Mouse (Mus musculus): ENCODE measurements around the gene Vmn1r35. TPM values are rescaled to one million over a fixed set of nuclear protein-coding genes. Genes with fewer than 3 reads are reported as not detected.
"Not testable (repeated sequence)": the region's sequence is repeated elsewhere in the genome, so short reads cannot be mapped to it uniquely, and the experiment has no call there.

Gene Vmn1r35
- total RNA-seq (2014; rRNA removed) = not detected in 2 replicates
- not detected in 2 replicates for polyA plus RNA-seq (2015; fragmentation: Nextera tagmentation; extraction: Ambion mirVana)

DNA sequence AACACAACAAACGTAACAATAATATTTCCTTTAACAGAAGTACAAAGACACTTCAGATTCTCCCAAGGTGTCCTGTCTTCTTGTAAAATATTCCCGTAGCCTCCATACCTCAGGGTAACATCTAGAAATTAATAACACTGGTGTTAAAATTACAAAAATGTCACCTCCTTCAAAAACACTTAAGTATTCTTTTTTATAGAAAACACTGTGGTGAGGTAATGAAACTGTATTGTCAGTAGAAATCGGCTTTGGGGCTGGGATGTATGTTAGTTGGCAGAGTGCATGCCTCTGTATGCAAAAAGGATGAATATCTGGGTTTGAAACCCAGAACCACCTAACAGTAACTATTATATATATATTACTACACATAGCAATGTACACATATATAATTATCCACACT is at the start of gene Vmn1r35:
Vmn1r35 (minus strand) TSS at position 101 of the 400 bp plus-strand sequence.
- Histone ChIP-seq H3K9ac (replicated peaks; ENCODE audit: low read length) (no peak within 1 kb of the TSS), H3K27ac (no peak within 1 kb of the TSS), H3K4me1 (ENCODE audit: insufficient read depth, low read length) (no peaks in the 10 kb centered on the region), H3K27me3 (ENCODE audit: insufficient read depth, low read length) (no peaks in the 10 kb centered on the region), H3K4me2 (ENCODE audit: low read depth, low read length) (no peak within 1 kb of the TSS), H3K9me3 (ENCODE audit: low read length) (no peaks in the 10 kb centered on the region), H3K4me3 (ENCODE audit: low read length) (no peak within 1 kb of the TSS), H3K36me3 (ENCODE audit: insufficient read depth, low read length) (no peaks in the 10 kb centered on the region)
- DNase-seq (ENCODE audit: low spot score) (no peak), ATAC-seq (no peak)
- TF ChIP-seq CTCF (IDR thresholded peaks at IDR 0.05; ENCODE audit: low read depth) = no peak
- WGBS = 87% methylated on average over 3 of the region's 3 CpGs

DNA sequence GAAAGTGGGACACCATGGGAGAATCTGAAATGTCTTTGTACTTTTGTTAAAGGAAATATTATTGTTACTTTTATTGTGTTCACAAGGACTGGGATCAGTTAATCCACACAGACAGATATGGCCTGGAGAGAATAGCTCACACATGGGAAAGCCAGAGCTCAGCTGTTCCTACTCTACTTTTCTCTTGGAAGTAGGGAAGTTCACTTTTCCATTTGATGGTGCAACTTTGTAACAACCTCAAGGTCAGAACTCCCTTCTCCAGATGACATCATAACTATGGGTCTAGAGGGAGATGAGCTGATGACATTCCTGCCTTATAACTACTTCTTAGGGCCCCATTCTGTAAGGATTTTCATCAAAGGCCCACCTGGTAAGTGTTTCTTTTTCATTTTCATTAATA is 43.4 kb upstream of the Vmn1r35 start, which contains the start of gene Vmn1r37:
Vmn1r37 (plus strand) TSS at position 301 of the 400 bp plus-strand sequence.
- H3K27me3 ChIP-seq (ENCODE audit: insufficient read depth, low read length); H3K4me2 ChIP-seq (ENCODE audit: low read depth, low read length); DNase-seq (ENCODE audit: low spot score); H3K36me3 ChIP-seq (ENCODE audit: insufficient read depth, low read length); H3K4me1 ChIP-seq (ENCODE audit: insufficient read depth, low read length); H3K9me3 ChIP-seq (ENCODE audit: low read length); H3K4me3 ChIP-seq (ENCODE audit: low read length); H3K9ac ChIP-seq (replicated peaks; ENCODE audit: low read length); ATAC-seq; H3K27ac ChIP-seq: not testable (repeated sequence)

DNA sequence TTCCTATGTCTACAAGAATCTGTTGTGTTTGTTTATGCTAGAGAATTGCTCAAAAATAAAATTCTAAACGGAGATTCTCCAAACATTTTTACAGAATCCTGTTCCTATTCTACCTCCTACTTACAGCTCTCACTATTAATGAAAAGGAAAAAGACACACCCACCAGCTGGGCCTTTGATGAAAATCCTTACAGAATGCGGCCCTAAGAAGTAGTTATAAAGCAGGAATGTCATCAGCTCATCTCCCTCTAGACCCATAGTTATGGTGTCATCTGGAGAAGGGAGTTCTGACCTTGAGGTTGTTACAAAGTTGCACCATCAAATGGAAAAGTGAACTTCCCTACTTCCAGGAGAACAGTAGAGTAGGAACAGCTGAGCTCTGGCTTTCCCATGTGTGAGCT is 33.4 kb upstream of the Vmn1r35 start, which contains the start of gene Vmn1r36:
Vmn1r36 (minus strand) TSS at position 101 of the 400 bp plus-strand sequence.
- not testable (repeated sequence) for H3K4me2 ChIP-seq (ENCODE audit: low read depth, low read length); DNase-seq (ENCODE audit: low spot score); H3K27ac ChIP-seq; H3K9ac ChIP-seq (replicated peaks; ENCODE audit: low read length); ATAC-seq; H3K4me1 ChIP-seq (ENCODE audit: insufficient read depth, low read length); H3K36me3 ChIP-seq (ENCODE audit: insufficient read depth, low read length); H3K9me3 ChIP-seq (ENCODE audit: low read length); H3K4me3 ChIP-seq (ENCODE audit: low read length); H3K27me3 ChIP-seq (ENCODE audit: insufficient read depth, low read length)
- 80% methylated on average over 2 of the region's 2 CpGs for WGBS

DNA sequence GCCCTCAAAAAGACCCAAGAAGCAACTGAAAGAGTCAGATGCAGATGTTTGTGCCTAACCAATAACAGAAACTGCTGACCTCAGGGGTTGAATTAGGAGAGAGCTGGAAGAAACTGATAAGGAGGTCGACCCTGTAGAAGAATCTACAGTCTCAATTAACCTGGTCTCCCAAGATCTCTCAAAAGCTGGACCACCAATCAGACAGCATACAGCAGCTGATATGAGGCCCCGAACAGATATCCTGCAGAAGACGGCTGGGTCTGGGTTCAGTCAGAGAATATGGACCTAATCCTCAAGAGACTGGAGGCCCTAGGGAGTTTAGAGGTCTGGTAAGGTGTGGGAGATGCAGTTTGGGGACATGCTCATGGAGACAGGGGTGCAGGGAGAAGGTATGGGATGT is 28.1 kb upstream of the Vmn1r35 start:
- no peaks in the 10 kb centered on the region for H3K9me3 ChIP-seq (ENCODE audit: low read length)
- ATAC-seq (no peak), DNase-seq (ENCODE audit: low spot score) (no peak)
- H3K4me2 ChIP-seq (ENCODE audit: low read depth, low read length) = no peak overlapping the region
- no peaks in the 10 kb centered on the region for H3K4me1 ChIP-seq (ENCODE audit: insufficient read depth, low read length)
- TF ChIP-seq CTCF (IDR thresholded peaks at IDR 0.05; ENCODE audit: low read depth) = no peak
- WGBS = 84% methylated on average over 3 of the region's 3 CpGs
- H3K4me3 ChIP-seq (ENCODE audit: low read length) = no peak overlapping the region
- H3K27ac ChIP-seq = no peak overlapping the region
- no peaks in the 10 kb centered on the region for H3K36me3 ChIP-seq (ENCODE audit: insufficient read depth, low read length)
- H3K9ac ChIP-seq (replicated peaks; ENCODE audit: low read length) = no peak overlapping the region
- H3K27me3 ChIP-seq (ENCODE audit: insufficient read depth, low read length) = no peaks in the 10 kb centered on the region

DNA sequence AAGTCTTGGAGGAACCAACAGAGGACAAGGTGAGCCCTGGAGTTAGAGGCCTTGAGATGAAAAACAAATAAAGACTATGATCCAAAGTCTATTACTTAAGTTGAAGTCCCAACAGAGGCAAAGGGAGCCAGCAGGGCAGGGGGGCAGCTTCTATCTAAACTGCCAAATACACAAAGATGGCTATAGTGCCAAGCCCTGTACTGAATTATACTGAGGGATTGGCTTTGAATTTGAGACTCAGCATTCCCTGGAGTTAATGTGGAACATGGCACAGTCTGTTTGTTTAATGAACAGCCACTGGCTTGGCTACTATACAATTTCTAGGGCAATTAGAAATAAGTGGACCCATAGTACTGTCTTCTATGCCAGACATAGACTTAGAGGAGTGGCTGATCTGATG is 23.2 kb upstream of the Vmn1r35 start:
- DNase-seq (ENCODE audit: low spot score) = no peak
- ATAC-seq = no peak
- H3K27ac ChIP-seq = no peak overlapping the region
- H3K9me3 ChIP-seq (ENCODE audit: low read length) = no peaks in the 10 kb centered on the region
- H3K4me3 ChIP-seq (ENCODE audit: low read length) = no peak overlapping the region
- no peak overlapping the region for H3K9ac ChIP-seq (replicated peaks; ENCODE audit: low read length)
- H3K27me3 ChIP-seq (ENCODE audit: insufficient read depth, low read length) = no peaks in the 10 kb centered on the region
- TF ChIP-seq CTCF (IDR thresholded peaks at IDR 0.05; ENCODE audit: low read depth) = no peak
- no peak overlapping the region for H3K4me2 ChIP-seq (ENCODE audit: low read depth, low read length)
- no peaks in the 10 kb centered on the region for H3K36me3 ChIP-seq (ENCODE audit: insufficient read depth, low read length)
- H3K4me1 ChIP-seq (ENCODE audit: insufficient read depth, low read length) = no peaks in the 10 kb centered on the region

DNA sequence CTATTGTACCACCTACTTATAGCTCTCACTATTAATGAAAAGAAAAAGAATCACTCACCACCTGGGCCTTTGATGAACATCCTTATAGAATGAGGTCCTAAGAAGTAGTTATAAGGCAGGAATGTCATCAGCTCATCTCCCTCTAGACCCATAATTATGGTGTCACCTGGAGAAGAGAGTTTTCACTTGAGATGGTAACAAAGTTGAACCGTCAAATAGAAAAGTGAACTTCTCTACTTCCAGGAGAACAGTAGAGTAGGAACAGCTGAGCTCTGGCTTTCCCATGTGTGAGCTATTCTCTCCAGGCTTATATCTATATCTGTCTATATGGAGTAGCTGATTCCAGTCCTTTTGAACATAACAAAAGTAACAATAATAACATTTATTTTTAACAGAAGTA is 41.9 kb downstream of the Vmn1r35 start, which contains the start of gene Vmn1r34:
Vmn1r34 (minus strand) TSS at position 101 of the 400 bp plus-strand sequence.
- Histone ChIP-seq H3K9me3 (ENCODE audit: low read length) (no peaks in the 10 kb centered on the region), H3K9ac (replicated peaks; ENCODE audit: low read length) (no peak within 1 kb of the TSS), H3K27me3 (ENCODE audit: insufficient read depth, low read length) (no peaks in the 10 kb centered on the region), H3K4me3 (ENCODE audit: low read length) (no peak within 1 kb of the TSS), H3K27ac (no peak within 1 kb of the TSS), H3K4me2 (ENCODE audit: low read depth, low read length) (no peak within 1 kb of the TSS), H3K4me1 (ENCODE audit: insufficient read depth, low read length) (no peaks in the 10 kb centered on the region), H3K36me3 (ENCODE audit: insufficient read depth, low read length) (no peaks in the 10 kb centered on the region)
- no peak for TF ChIP-seq CTCF (IDR thresholded peaks at IDR 0.05; ENCODE audit: low read depth)
- no peak for DNase-seq (ENCODE audit: low spot score)
- WGBS = 93% methylated on average over 1 of the region's 1 CpGs
- ATAC-seq = no peak

Other genes with a start within 250 kb of the Vmn1r35 start
- gene Mad2l1, start 150.5 kb downstream of the Vmn1r35 start, total RNA-seq (2014; rRNA removed) = 8.6 and 9.0 TPM in 2 replicates
- gene Mad2l1, start 150.5 kb downstream of the Vmn1r35 start, polyA plus RNA-seq (2015; fragmentation: Nextera tagmentation; extraction: Ambion mirVana) = 23.3 and 24.6 TPM in 2 replicates
- 0.16 TPM in 1 of 2 replicates, not detected in the other for gene Vmn1r32, start 125.8 kb downstream of the Vmn1r35 start, total RNA-seq (2014; rRNA removed)
- 0.06 TPM in 1 of 2 replicates, not detected in the other for gene Vmn1r32, start 125.8 kb downstream of the Vmn1r35 start, polyA plus RNA-seq (2015; fragmentation: Nextera tagmentation; extraction: Ambion mirVana)
- not detected in 2 replicates for gene Vmn1r33, start 67.6 kb downstream of the Vmn1r35 start, total RNA-seq (2014; rRNA removed)
- not detected in 2 replicates for gene Vmn1r33, start 67.6 kb downstream of the Vmn1r35 start, polyA plus RNA-seq (2015; fragmentation: Nextera tagmentation; extraction: Ambion mirVana)
- not detected in 2 replicates for gene Vmn1r34, start 42.0 kb downstream of the Vmn1r35 start, total RNA-seq (2014; rRNA removed)
- gene Vmn1r34, start 42.0 kb downstream of the Vmn1r35 start, polyA plus RNA-seq (2015; fragmentation: Nextera tagmentation; extraction: Ambion mirVana) = not detected in 2 replicates
- not detected in 2 replicates for gene Vmn1r36, start 33.3 kb upstream of the Vmn1r35 start, total RNA-seq (2014; rRNA removed)
- not detected in 2 replicates for gene Vmn1r36, start 33.3 kb upstream of the Vmn1r35 start, polyA plus RNA-seq (2015; fragmentation: Nextera tagmentation; extraction: Ambion mirVana)
- gene Vmn1r37, start 43.5 kb upstream of the Vmn1r35 start, total RNA-seq (2014; rRNA removed) = 0.37 TPM in 1 of 2 replicates, not detected in the other
- 0.18 TPM in 1 of 2 replicates, not detected in the other for gene Vmn1r37, start 43.5 kb upstream of the Vmn1r35 start, polyA plus RNA-seq (2015; fragmentation: Nextera tagmentation; extraction: Ambion mirVana)
- not detected in 2 replicates for gene Vmn1r38, start 96.7 kb upstream of the Vmn1r35 start, total RNA-seq (2014; rRNA removed)
- not detected in 2 replicates for gene Vmn1r38, start 96.7 kb upstream of the Vmn1r35 start, polyA plus RNA-seq (2015; fragmentation: Nextera tagmentation; extraction: Ambion mirVana)
- 0.11 TPM in 1 of 2 replicates, not detected in the other for gene Vmn1r39, start 124.7 kb upstream of the Vmn1r35 start, total RNA-seq (2014; rRNA removed)
- not detected in 2 replicates for gene Vmn1r39, start 124.7 kb upstream of the Vmn1r35 start, polyA plus RNA-seq (2015; fragmentation: Nextera tagmentation; extraction: Ambion mirVana)
- gene Gng12, start 210.5 kb upstream of the Vmn1r35 start, total RNA-seq (2014; rRNA removed) = 43.5 and 55.2 TPM in 2 replicates
- 91.4 and 102 TPM in 2 replicates for gene Gng12, start 210.5 kb upstream of the Vmn1r35 start, polyA plus RNA-seq (2015; fragmentation: Nextera tagmentation; extraction: Ambion mirVana)